Mouse (Mus musculus) lung, embryonic 14.5 days (tissue): Measurements from ENCODE around the gene Sypl. TPM values are rescaled to one million over a fixed set of nuclear protein-coding genes. Genes with fewer than 3 reads are reported as not detected.

Experiments
- ATAC-seq: fragments of 200-750 bp; cut with Nextera tagmentation; 2 replicates; pipeline ENCODE4 v1.8.0; 2017; ENCODE audit warnings: mild to moderate bottlenecking, moderate TSS enrichment, moderate library complexity; ENCODE audit not compliant: insufficient read depth
- DNase-seq: peaks from one replicate; pipeline ENCODE4 v3.0.0-alpha.2; 2015
- H3K27ac ChIP-seq: fragments of 300-500 bp; sonication (generic); 2 replicates; pipeline ENCODE4 v1.5.1; 2014; ENCODE audit warnings: low read depth, mild to moderate bottlenecking, moderate library complexity
- H3K27me3 ChIP-seq: fragments of 300-500 bp; sonication (generic); 2 replicates; pipeline ENCODE4 v1.6.1; 2014; ENCODE audit warnings: low read length, control low read depth; ENCODE audit not compliant: insufficient read depth
- H3K36me3 ChIP-seq: fragments of 300-500 bp; sonication (generic); 2 replicates; pipeline ENCODE4 v1.6.1; 2014; ENCODE audit warnings: control low read depth; ENCODE audit not compliant: insufficient read depth
- H3K4me1 ChIP-seq: fragments of 300-500 bp; sonication (generic); 2 replicates; pipeline ENCODE4 v1.6.1; 2014; ENCODE audit warnings: antibody characterized with exemption, control low read depth; ENCODE audit not compliant: insufficient read depth
- H3K4me2 ChIP-seq: fragments of 300-500 bp; sonication (generic); 2 replicates; pipeline ENCODE4 v1.6.1; 2014; ENCODE audit warnings: mild to moderate bottlenecking
- H3K4me3 ChIP-seq: fragments of 300-500 bp; sonication (generic); 2 replicates; pipeline ENCODE4 v1.5.1; 2014; ENCODE audit warnings: low read depth, low read length
- H3K9ac ChIP-seq: fragments of 300-500 bp; sonication (generic); 2 replicates; pipeline ENCODE4 v1.6.1; 2014
- H3K9me3 ChIP-seq: fragments of 300-500 bp; sonication (generic); 2 replicates; pipeline ENCODE4 v1.6.1; 2016; ENCODE audit warnings: low read depth, low read length, control low read depth
- CTCF ChIP-seq: IDR thresholded peaks from 2 replicates; pipeline ENCODE4 v1.5.1; 2016; ENCODE audit warnings: antibody characterized with exemption, low read depth
- WGBS: fragments of 180-500 bp; shearing (Covaris S2); extraction: QIAGEN DNeasy Blood & Tissue Kit; methylation state at CpG from one replicate; pipeline ENCODE4 v1.1.7; 2014; 5-methylcytosine and 5-hydroxymethylcytosine counted together
- polyA plus RNA-seq: library from polyadenylated mRNA; unstranded; fragments of >200 nt; fragmentation: Nextera tagmentation; extraction: Ambion mirVana; gene quantifications from 2 replicates; pipeline ENCODE4 v1.2.1, GENCODE M21; 2014

Gene Sypl
- polyA plus RNA-seq, 1 experiment from 2014 or later, result 133 TPM

DNA sequence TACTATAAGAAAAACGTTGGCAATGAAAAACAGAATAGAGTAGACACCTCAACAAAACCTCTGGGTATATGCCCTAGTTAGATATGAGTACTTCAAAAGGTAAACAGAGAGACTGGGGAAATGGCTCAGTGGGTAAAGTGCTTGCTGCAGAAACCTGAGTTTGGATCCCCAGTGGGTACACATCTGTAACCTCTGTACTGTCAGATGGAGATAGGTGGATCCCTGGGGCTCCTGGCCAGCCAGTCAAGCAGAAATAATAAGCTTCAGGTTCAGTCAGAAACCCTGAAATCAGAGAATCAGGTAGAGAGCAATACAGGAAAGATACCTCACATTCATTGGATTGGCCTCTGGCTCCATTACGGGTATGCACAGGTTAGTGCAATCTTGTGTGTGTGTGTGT is 3.5 kb downstream of the Sypl start:
- no peak overlapping the region for H3K9ac ChIP-seq
- WGBS, result 59% methylated on average over 2 of the region's 2 CpGs
- H3K4me2 ChIP-seq, result no peak overlapping the region
- no peak overlapping the region for H3K27ac ChIP-seq
- no peaks in the 10 kb centered on the region for H3K27me3 ChIP-seq
- ATAC-seq (no peak), DNase-seq (no peak)
- no peaks in the 10 kb centered on the region for H3K36me3 ChIP-seq
- H3K4me3 ChIP-seq, result no peak overlapping the region
- TF ChIP-seq CTCF, result no peak
- peaks cover 13% of the 10 kb centered on the region for H3K4me1 ChIP-seq
- no peaks in the 10 kb centered on the region for H3K9me3 ChIP-seq

DNA sequence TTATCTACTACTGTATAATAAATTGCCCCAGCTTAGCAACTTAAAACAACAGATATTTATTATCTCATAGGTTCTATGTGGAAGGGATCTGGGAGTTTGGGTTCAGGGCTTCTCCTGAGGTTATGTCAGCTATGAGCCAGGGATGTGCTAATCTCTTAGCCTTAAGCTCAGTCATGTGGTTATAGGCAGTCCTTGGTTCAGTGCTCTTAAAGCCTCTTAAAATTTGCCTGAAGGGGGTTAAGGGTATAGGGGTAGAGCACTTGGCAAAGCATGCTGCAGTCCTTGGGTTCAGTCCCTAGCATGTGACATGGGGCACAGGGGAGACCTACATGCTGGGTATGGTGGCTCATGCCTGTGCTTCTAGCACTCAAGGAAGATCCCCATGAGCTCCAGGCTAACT is 8.4 kb downstream of the Sypl start:
- Histone ChIP-seq H3K36me3 (peaks cover 14% of the 10 kb centered on the region), H3K27ac (no peak overlapping the region), H3K9ac (no peak overlapping the region), H3K27me3 (no peaks in the 10 kb centered on the region), H3K9me3 (no peaks in the 10 kb centered on the region), H3K4me1 (peaks cover 5% of the 10 kb centered on the region; the same call in 1 of the 2 replicates), H3K4me2 (no peak overlapping the region), H3K4me3 (no peak overlapping the region)
- no peak for TF ChIP-seq CTCF
- no peak for ATAC-seq
- no peak for DNase-seq

DNA sequence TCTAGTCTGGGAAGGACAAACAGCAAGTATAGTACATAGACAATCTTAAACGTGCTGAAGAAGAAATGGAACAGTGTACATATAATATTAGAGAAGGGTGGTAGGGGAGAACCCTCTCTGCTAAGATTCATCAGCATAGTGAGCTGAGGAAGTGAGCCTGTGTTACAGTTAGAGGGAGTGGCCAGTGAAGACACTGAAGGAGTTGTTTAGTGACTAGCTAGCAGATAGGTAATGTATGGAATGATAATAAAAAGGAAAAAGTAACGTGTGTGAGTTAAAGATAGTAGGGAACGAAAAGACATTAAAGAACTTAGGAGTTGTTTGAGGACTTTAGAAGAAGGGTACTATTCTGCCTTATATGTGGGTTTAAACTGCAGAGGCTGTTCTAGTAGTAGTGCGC is 10.2 kb downstream of the Sypl start:
- Histone ChIP-seq H3K36me3 (peaks cover 22% of the 10 kb centered on the region), H3K9me3 (no peaks in the 10 kb centered on the region), H3K27ac (no peak overlapping the region), H3K4me1 (peaks cover 5% of the 10 kb centered on the region; the same call in 1 of the 2 replicates), H3K9ac (no peak overlapping the region), H3K4me2 (no peak overlapping the region), H3K27me3 (no peaks in the 10 kb centered on the region), H3K4me3 (no peak overlapping the region)
- 77% methylated on average over 4 of the region's 4 CpGs for WGBS
- no peak for TF ChIP-seq CTCF
- no peak for DNase-seq
- ATAC-seq, result no peak

DNA sequence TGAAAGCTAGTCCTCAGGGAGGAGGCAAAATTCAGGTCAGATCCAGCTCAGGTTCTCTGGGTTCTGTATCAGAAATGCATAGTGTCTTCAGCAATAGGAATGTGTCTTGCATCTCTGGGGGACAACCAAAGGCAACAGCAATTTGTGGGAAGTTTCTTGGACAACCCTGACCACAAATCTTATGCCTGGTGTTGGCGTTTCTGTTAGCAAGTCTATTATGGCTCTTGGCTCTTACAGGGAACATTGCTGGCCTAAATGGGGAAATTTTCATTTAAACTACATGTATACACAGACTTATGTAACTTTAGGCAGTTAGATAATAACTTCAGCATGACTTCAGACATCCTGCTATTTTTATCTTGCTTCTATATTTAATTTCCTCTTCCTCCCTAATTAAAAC is 18.6 kb downstream of the Sypl start:
- Histone ChIP-seq H3K27ac (no peak overlapping the region), H3K4me2 (no peak overlapping the region), H3K4me3 (no peak overlapping the region), H3K4me1 (no peaks in the 10 kb centered on the region), H3K9me3 (no peaks in the 10 kb centered on the region), H3K27me3 (no peaks in the 10 kb centered on the region), H3K36me3 (peaks cover 47% of the 10 kb centered on the region), H3K9ac (no peak overlapping the region)
- no peak for TF ChIP-seq CTCF
- WGBS, result 96% methylated on average over 1 of the region's 1 CpGs
- no peak for ATAC-seq
- no peak for DNase-seq

DNA sequence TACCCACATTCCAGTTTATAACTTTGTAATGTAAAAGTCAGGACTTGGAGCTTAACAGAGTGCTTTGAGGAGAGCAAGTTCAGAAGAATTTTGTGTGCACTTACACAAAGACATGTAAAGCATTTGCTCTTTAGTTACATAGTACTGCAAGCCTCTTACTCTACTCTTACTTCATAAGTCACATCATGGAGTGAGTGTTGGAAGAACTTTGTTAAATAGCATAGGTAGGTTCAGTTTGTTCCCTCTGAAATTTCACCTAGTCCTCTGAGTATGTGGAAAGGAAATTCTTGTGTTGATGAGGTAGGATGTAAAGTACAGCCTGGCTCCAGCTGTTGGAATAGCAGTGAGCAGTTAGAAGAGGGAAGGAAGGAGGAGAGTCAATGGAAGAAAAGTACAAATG is 21.2 kb downstream of the Sypl start:
- H3K27ac ChIP-seq, result no peak overlapping the region

DNA sequence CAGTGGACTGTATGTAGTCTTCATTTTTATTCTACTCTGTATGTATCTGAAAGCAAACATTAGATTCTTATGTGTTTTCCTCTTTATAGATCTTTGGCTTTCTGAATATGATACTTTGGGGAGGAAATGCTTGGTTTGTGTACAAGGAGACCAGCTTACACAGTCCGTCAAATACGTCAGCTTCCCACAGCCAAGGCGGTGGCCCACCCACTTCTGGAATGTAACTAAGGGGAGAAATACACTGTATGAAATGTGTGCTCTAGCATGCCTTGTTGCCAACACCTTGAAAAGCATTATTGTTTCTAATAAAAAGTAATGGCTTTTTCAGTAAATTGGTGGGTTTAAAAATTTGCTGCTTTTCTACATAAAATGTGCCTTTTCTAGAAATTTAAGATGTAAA is 21.8 kb downstream of the Sypl start:
- TF ChIP-seq CTCF, result no peak
- Histone ChIP-seq H3K36me3 (peaks cover 28% of the 10 kb centered on the region), H3K9ac (no peak overlapping the region), H3K9me3 (no peaks in the 10 kb centered on the region), H3K4me1 (no peaks in the 10 kb centered on the region), H3K27ac (no peak overlapping the region), H3K27me3 (no peaks in the 10 kb centered on the region), H3K4me3 (no peak overlapping the region), H3K4me2 (no peak overlapping the region)
- DNase-seq (peak; percentile 16), ATAC-seq (no peak)
- 61% methylated on average over 3 of the region's 3 CpGs for WGBS

More for the DNA sequence above, 21.2 kb downstream of the Sypl start:
- no peaks in the 10 kb centered on the region for H3K27me3 ChIP-seq
- ATAC-seq (no peak), DNase-seq (no peak)
- no peaks in the 10 kb centered on the region for H3K4me1 ChIP-seq
- no peak overlapping the region for H3K4me3 ChIP-seq
- no peak overlapping the region for H3K4me2 ChIP-seq
- H3K9me3 ChIP-seq, result no peaks in the 10 kb centered on the region
- no peak for TF ChIP-seq CTCF
- H3K9ac ChIP-seq, result no peak overlapping the region
- H3K36me3 ChIP-seq, result peaks cover 32% of the 10 kb centered on the region

DNA sequence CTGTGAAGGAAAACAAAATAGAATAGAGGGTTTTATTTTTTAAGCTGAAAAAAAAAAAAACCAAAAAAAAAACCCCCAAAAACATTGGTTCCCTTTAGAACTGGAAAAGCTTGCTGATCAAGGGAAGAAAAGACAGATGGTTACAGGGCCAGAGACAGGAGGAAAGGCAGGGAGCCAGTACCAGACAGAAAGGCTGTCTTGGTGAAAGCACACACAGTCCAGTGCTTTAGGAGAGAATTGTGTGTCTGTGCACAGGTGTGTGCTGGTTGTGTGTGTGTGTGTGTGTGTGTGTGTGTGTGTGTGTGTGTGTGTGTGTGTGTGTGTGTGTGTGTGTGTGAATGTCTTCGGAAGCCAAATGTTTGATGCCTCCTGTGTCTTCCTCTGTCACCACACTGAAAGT is 28.9 kb downstream of the Sypl start:
- H3K9ac ChIP-seq, result no peak overlapping the region
- DNase-seq, result no peak
- H3K4me1 ChIP-seq, result no peaks in the 10 kb centered on the region
- no peaks in the 10 kb centered on the region for H3K9me3 ChIP-seq
- H3K4me3 ChIP-seq, result no peak overlapping the region
- H3K4me2 ChIP-seq, result no peak overlapping the region
- H3K27me3 ChIP-seq, result no peaks in the 10 kb centered on the region
- H3K36me3 ChIP-seq, result no peaks in the 10 kb centered on the region
- WGBS, result 77% methylated on average over 1 of the region's 1 CpGs
- ATAC-seq, result no peak
- H3K27ac ChIP-seq, result no peak overlapping the region
- no peak for TF ChIP-seq CTCF

- Histone ChIP-seq H3K27me3 (no peaks in the 10 kb centered on the region), H3K36me3 (no peaks in the 10 kb centered on the region), H3K4me3 (no peak overlapping the region), H3K27ac (no peak overlapping the region), H3K9ac (no peak overlapping the region), H3K4me1 (no peaks in the 10 kb centered on the region), H3K9me3 (no peaks in the 10 kb centered on the region), H3K4me2 (no peak overlapping the region)
- DNase-seq (no peak), ATAC-seq (no peak)
- 92% methylated on average over 1 of the region's 1 CpGs for WGBS
- TF ChIP-seq CTCF, result no peak
These were observed 29.4 kb downstream of the Sypl start for GRCm38 (mm10) chr12:32983081-32983480.
